Mouse (Mus musculus) stomach, embryonic 15.5 days (tissue): ENCODE measurements around the gene Pelo. TPM values are rescaled to one million over a fixed set of nuclear protein-coding genes. Genes with fewer than 3 reads are reported as not detected.

ENCODE experiments used
- ATAC-seq: fragments of 200-750 bp; cut with Nextera tagmentation; 2 replicates; pipeline ENCODE4 v1.8.0; 2017; ENCODE audit warnings: low read depth, moderate number of reproducible peaks, moderate TSS enrichment; ENCODE audit not compliant: insufficient read depth, low FRiP score
- H3K27ac ChIP-seq: fragments of 300-500 bp; sonication (generic); 2 replicates; pipeline ENCODE4 v1.5.1; 2015; ENCODE audit warnings: mild to moderate bottlenecking, inconsistent platforms
- H3K27me3 ChIP-seq: fragments of 300-500 bp; sonication (generic); replicated peaks from 2 replicates; pipeline ENCODE4 v1.6.1; 2015; ENCODE audit warnings: inconsistent platforms
- H3K36me3 ChIP-seq: fragments of 300-500 bp; sonication (generic); 2 replicates; pipeline ENCODE4 v1.6.1; 2015; ENCODE audit warnings: inconsistent platforms
- H3K4me1 ChIP-seq: fragments of 300-500 bp; sonication (generic); 2 replicates; pipeline ENCODE4 v1.6.1; 2015; ENCODE audit warnings: inconsistent platforms
- H3K4me2 ChIP-seq: fragments of 300-500 bp; sonication (generic); 2 replicates; pipeline ENCODE4 v1.6.1; 2015; ENCODE audit warnings: mild to moderate bottlenecking, inconsistent platforms
- H3K4me3 ChIP-seq: fragments of 300-500 bp; sonication (generic); replicated peaks from 2 replicates; pipeline ENCODE4 v1.5.1; 2015; ENCODE audit warnings: inconsistent platforms
- H3K9ac ChIP-seq: fragments of 300-500 bp; sonication (generic); 2 replicates; pipeline ENCODE4 v1.6.1; 2015; ENCODE audit warnings: inconsistent platforms
- H3K9me3 ChIP-seq: fragments of 300-500 bp; sonication (generic); 2 replicates; pipeline ENCODE4 v1.6.1; 2016; ENCODE audit warnings: inconsistent platforms
- WGBS: fragments of 180-500 bp; shearing (Covaris S2); methylation state at CpG from one replicate; pipeline ENCODE4 v1.1.7; 2015; 5-methylcytosine and 5-hydroxymethylcytosine counted together
- polyA plus RNA-seq: library from polyadenylated mRNA; unstranded; fragments of >200 nt; fragmentation: Nextera tagmentation; extraction: Ambion mirVana; gene quantifications from 2 replicates; pipeline ENCODE4 v1.2.1, GENCODE M21; 2015

Gene Pelo
- polyA plus RNA-seq, 1 experiment from 2014 or later = 5.5 TPM

DNA sequence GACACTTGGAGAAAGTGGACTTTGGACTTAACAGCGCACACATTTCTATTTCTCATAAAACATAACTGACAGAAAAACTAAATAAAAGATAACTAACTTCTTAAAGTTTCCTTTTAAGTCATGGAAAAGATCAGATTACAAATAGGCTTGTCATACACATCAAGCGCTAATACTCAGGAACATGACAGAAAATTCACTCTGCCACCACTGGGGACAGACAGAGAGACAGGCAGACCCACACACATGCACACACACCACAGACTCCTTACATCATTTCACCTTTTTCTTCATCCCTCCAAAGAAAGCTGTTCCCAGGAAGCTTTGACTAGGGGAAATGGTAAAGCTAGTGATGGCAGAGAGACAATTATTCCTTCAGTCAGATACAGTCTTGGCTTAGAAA is 5.4 kb upstream of the Pelo start:
- Histone ChIP-seq H3K4me2 (no peak overlapping the region), H3K9me3 (no peaks in the 10 kb centered on the region), H3K4me1 (peaks cover 7% of the 10 kb centered on the region; the same call in 1 of the 2 replicates), H3K27ac (no peak overlapping the region), H3K27me3 (no peaks in the 10 kb centered on the region), H3K9ac (no peak overlapping the region), H3K36me3 (no peaks in the 10 kb centered on the region), H3K4me3 (no peak overlapping the region)
- ATAC-seq = no peak
- WGBS = 53% methylated on average over 2 of the region's 2 CpGs

- 0 out of 2 replicates have a peak overlapping the region, but pooled peaks have one; percentile 89 for H3K4me2 ChIP-seq
- 64% methylated on average over 3 of the region's 3 CpGs for WGBS
- no peak overlapping the region for H3K27ac ChIP-seq
These were observed 1.5 kb upstream of the Pelo start for GRCm38 (mm10) chr13:115091511-115091910.

GRCm38 (mm10) chr13:115090977-115091445 is 1.0 kb upstream of the Pelo start:
- Histone ChIP-seq H3K4me3 (peak overlapping the region; percentile 65), H3K4me2 (peak overlapping the region; percentile 89), H3K9ac (no peak overlapping the region), H3K27me3 (no peaks in the 10 kb centered on the region), H3K9me3 (no peaks in the 10 kb centered on the region), H3K27ac (peak overlapping the region; percentile 94), H3K4me1 (peaks cover 16% of the 10 kb centered on the region), H3K36me3 (no peaks in the 10 kb centered on the region; the same call in 1 of the 2 replicates)
- ATAC-seq = no peak
- 33% methylated on average over 9 of the region's 9 CpGs for WGBS

More at GRCm38 (mm10) chr13:115091511-115091910, 1.5 kb upstream of the Pelo start:
- no peak for ATAC-seq
- Histone ChIP-seq H3K4me1 (peaks cover 20% of the 10 kb centered on the region), H3K27me3 (no peaks in the 10 kb centered on the region), H3K9me3 (no peaks in the 10 kb centered on the region), H3K9ac (no peak overlapping the region), H3K4me3 (no peak overlapping the region), H3K36me3 (no peaks in the 10 kb centered on the region; the same call in 1 of the 2 replicates)

DNA sequence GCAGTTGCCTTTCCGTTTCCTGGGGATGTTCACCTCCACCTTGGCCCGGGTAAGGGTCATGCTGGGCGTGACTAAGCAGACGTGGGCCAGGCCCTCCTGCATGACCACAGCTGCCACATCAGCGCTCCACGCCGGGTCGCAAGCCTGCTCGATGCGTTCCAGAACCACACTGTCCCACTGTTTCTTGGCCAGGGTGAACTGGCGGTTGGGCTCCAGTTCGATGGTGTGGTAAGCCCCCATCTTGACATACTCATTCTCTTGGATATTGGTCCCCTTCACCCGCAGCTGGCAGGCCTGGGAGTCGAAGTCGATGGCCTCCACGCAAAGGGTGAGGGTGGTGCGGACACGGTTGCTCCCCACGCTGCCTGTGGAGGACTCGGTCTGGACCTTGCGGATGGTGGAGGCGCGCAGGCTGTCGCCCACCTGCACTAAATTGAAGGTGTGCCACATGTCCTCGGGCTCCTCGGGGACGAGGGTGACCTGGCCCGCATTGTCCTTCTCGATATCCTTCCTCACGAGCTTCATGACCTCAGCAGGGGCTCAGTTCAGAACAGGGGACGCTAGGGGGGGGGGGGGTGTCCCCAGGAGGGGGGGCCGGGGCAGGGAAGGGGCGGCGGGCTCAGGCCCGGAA is 476 bp downstream of the Pelo start:
- ATAC-seq = peak; percentile 30
- 5% methylated on average over 35 of the region's 35 CpGs for WGBS
- H3K4me3 ChIP-seq = peak overlapping the region; percentile 65

DNA sequence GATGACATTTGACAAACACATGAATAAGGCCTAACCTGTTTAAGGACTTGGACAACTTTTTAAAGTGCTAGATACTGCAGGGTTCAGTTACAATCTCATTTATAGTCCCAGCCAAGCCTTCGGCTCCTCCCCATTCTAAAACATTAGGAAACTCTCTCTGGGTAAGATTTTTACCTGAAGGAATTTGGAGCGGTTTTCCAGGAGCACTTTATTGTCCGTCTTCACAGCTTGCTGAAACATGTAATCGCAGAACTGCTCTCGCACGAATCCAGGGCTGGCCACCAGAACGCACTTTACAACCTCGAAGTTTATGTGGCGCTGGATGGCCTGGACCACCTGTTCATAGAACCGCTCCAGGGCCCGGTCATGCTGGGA is 979 bp downstream of the Pelo start:
- 53% methylated on average over 11 of the region's 11 CpGs for WGBS
- H3K9ac ChIP-seq = peak overlapping the region; percentile 69
- H3K4me2 ChIP-seq = peak overlapping the region; percentile 89
- H3K9me3 ChIP-seq = no peaks in the 10 kb centered on the region
- H3K36me3 ChIP-seq = no peaks in the 10 kb centered on the region; the same call in 1 of the 2 replicates
- H3K27ac ChIP-seq = peak overlapping the region; percentile 94; the same call in 1 of the 2 replicates
- H3K4me1 ChIP-seq = peaks cover 15% of the 10 kb centered on the region
- H3K27me3 ChIP-seq = no peaks in the 10 kb centered on the region
- ATAC-seq = no peak
- peak overlapping the region; percentile 65 for H3K4me3 ChIP-seq

More for the DNA sequence above, 476 bp downstream of the Pelo start:
- H3K27ac ChIP-seq = peak overlapping the region; percentile 94
- H3K4me2 ChIP-seq = peak overlapping the region; percentile 89
- peaks cover 15% of the 10 kb centered on the region for H3K4me1 ChIP-seq
- no peaks in the 10 kb centered on the region for H3K9me3 ChIP-seq
- no peaks in the 10 kb centered on the region; the same call in 1 of the 2 replicates for H3K36me3 ChIP-seq
- H3K27me3 ChIP-seq = no peaks in the 10 kb centered on the region
- H3K9ac ChIP-seq = peak overlapping the region; percentile 69

DNA sequence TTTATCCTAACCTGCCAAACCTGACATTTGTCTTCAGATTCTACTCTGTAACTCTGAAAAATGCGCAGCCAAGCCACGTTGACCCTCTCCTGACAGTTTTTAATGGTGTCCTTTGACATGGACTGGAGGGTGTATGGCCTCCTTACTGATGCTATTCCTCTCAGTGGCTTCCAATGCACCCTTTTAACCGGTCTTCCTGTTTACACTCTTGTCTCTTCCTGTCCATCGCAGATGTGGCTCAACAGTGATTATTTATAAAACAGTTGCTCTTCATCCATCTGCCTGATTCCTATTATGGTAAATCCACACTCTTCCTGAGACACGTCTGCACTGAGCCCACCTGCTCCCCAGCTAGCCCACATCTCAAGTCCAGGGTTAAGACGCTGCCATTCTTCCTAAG is 4.0 kb downstream of the Pelo start:
- Histone ChIP-seq H3K9me3 (no peaks in the 10 kb centered on the region), H3K4me1 (peaks cover 16% of the 10 kb centered on the region), H3K27ac (no peak overlapping the region), H3K4me2 (no peak overlapping the region), H3K36me3 (no peaks in the 10 kb centered on the region; the same call in 1 of the 2 replicates), H3K4me3 (no peak overlapping the region), H3K27me3 (no peaks in the 10 kb centered on the region), H3K9ac (no peak overlapping the region)
- WGBS = 55% methylated on average over 6 of the region's 6 CpGs
- no peak for ATAC-seq

DNA sequence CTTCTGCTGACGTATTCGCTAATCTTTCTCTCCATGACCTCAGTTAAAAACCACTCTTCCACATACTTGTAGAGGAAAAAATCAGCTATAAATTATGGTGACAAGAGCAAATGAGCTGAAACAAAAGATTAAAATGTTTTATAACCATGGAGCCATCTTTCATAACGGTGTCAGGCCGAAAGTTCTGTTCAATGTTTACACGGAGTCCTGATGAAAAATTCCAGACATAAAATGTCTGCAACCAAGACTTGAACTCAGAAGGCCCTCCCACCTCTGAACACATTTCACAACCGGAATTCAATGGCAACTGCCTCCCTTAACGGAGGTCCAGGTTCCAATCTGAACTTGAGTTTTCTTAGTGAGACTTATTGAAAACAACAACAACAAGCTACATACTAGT is 7.6 kb downstream of the Pelo start:
- WGBS = 45% methylated on average over 7 of the region's 7 CpGs
- no peak for ATAC-seq
- H3K4me1 ChIP-seq = 0 out of 2 replicates have a peak, but pooled peaks cover 3% of the 10 kb centered on the region

DNA sequence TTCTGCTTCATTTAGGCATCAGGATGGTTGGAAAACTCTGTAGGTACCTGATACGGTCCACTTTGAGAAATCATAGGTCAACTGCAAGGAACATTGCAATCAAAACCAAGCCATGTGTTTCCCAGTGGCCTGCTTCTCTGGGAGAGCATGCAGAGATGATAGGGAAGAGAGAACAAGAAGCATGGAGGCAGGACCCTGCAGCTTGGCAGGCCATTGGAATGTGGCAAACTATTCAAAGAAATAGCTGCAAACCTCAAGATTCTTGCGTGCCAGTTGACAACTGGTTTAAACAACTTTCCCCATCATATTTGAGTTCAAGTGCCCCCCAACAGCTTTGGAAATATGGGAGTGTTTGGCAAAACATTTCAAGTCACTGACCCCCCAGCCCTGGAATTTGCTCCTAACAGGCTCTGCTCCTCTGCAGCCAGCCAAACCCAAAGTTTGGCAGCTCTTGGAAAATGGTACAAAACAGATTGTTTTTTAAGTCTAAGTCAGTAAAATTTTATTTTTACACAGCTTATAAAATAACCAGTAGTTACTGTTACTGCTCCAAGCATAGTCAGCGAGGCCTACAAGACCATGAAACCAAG is 9.9 kb downstream of the Pelo start:
- Histone ChIP-seq H3K27ac (no peak overlapping the region), H3K9me3 (no peaks in the 10 kb centered on the region), H3K27me3 (no peaks in the 10 kb centered on the region), H3K9ac (no peak overlapping the region), H3K4me2 (no peak overlapping the region), H3K4me1 (0 out of 2 replicates have a peak, but pooled peaks cover 3% of the 10 kb centered on the region), H3K36me3 (no peaks in the 10 kb centered on the region), H3K4me3 (no peak overlapping the region)
- ATAC-seq = no peak
- 78% methylated on average over 3 of the region's 3 CpGs for WGBS

More for the DNA sequence above, 7.6 kb downstream of the Pelo start:
- no peaks in the 10 kb centered on the region for H3K9me3 ChIP-seq
- H3K4me2 ChIP-seq = no peak overlapping the region
- no peaks in the 10 kb centered on the region for H3K36me3 ChIP-seq
- H3K27ac ChIP-seq = no peak overlapping the region
- no peaks in the 10 kb centered on the region for H3K27me3 ChIP-seq
- no peak overlapping the region for H3K4me3 ChIP-seq
- H3K9ac ChIP-seq = no peak overlapping the region

- H3K4me1 ChIP-seq = 0 out of 2 replicates have a peak, but pooled peaks cover 3% of the 10 kb centered on the region
- WGBS = 74% methylated on average over 6 of the region's 6 CpGs
- ATAC-seq = no peak
These were observed 10.8 kb downstream of the Pelo start for GRCm38 (mm10) chr13:115078997-115079685.

DNA sequence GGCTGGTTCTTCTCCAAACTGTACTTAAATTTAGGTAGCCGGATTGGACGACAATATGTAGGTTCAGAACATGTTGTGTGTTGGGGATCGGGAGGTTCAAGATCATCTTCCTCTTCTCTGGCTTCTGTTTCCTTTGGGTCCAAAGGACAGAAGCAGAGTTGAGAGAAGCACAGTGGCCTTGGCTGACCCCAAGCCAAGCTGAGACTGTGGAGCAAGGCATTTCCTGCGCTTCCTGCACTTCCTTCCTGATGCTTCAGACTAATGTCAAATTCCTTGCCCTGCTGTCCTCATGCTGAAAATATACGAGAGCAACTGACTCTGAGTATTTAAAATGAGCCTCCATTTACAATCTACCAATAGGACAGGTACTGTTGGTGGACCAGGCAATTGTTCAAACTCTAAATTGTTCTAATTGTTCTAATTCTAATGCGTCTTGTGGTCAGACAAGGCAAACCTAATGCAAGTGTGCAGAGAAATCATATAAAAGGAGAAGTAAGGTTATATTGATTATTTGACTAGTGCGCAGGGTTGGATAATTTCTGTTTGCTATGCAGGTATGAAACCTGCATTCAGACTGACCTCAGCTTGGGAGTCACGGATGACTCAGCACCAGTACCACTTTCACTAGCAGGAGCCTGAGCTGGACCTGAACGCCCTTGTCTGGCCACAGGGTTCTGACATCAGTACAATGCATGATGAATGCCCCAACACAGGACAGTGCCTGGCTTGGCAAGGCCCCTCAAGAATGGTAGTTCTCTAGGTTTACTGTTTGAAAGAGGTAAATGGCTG is 12.4 kb downstream of the Pelo start:
- 0 out of 2 replicates have a peak, but pooled peaks cover 3% of the 10 kb centered on the region for H3K4me1 ChIP-seq
- H3K27ac ChIP-seq = no peak overlapping the region
- no peak for ATAC-seq
- WGBS = 77% methylated on average over 9 of the region's 9 CpGs
- H3K4me2 ChIP-seq = no peak overlapping the region
- no peaks in the 10 kb centered on the region for H3K9me3 ChIP-seq
- no peaks in the 10 kb centered on the region for H3K36me3 ChIP-seq
- H3K4me3 ChIP-seq = no peak overlapping the region
- no peak overlapping the region for H3K9ac ChIP-seq
- no peaks in the 10 kb centered on the region for H3K27me3 ChIP-seq

More at GRCm38 (mm10) chr13:115078997-115079685, 10.8 kb downstream of the Pelo start:
- H3K9me3 ChIP-seq = no peaks in the 10 kb centered on the region
- H3K27ac ChIP-seq = no peak overlapping the region
- H3K27me3 ChIP-seq = no peaks in the 10 kb centered on the region
- no peak overlapping the region for H3K4me2 ChIP-seq
- H3K9ac ChIP-seq = no peak overlapping the region
- no peaks in the 10 kb centered on the region for H3K36me3 ChIP-seq
- no peak overlapping the region for H3K4me3 ChIP-seq

- no peaks in the 10 kb centered on the region for H3K4me1 ChIP-seq
- WGBS = 54% methylated on average over 6 of the region's 6 CpGs
- no peak overlapping the region for H3K4me2 ChIP-seq
- H3K4me3 ChIP-seq = no peak overlapping the region
- H3K27ac ChIP-seq = peak overlapping the region; percentile 78; the same call in 1 of the 2 replicates
- H3K27me3 ChIP-seq = no peaks in the 10 kb centered on the region
- no peaks in the 10 kb centered on the region for H3K36me3 ChIP-seq
- no peaks in the 10 kb centered on the region for H3K9me3 ChIP-seq
- peak; percentile 60; the same call in 1 of the 2 replicates for ATAC-seq
- no peak overlapping the region for H3K9ac ChIP-seq
These were observed 17.6 kb downstream of the Pelo start for GRCm38 (mm10) chr13:115072386-115072785.
